Mouse (Mus musculus): ENCODE measurements around the gene Med9.

Med9 gene

DNA sequence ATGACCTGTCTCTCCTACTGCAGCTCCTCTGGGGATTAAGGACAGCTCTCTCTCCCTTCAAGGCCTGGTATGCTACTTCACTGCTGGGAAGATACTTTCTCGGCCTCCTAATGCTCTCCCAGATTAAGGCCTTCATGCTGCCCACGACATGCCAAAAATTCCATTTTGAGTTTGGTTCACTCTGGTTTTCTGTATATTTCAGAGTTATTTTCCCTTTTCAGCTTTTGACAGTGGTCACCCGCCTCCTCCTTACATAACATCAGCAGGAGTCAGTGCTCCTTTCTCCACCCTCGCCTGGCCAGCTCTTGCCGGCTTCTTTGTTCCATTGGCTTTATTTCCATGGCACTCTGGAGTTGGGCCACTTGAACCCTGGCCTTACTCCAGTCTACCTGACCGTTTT, 56.7 kb downstream of the Med9 start:
- no peak for DNase-seq

DNA sequence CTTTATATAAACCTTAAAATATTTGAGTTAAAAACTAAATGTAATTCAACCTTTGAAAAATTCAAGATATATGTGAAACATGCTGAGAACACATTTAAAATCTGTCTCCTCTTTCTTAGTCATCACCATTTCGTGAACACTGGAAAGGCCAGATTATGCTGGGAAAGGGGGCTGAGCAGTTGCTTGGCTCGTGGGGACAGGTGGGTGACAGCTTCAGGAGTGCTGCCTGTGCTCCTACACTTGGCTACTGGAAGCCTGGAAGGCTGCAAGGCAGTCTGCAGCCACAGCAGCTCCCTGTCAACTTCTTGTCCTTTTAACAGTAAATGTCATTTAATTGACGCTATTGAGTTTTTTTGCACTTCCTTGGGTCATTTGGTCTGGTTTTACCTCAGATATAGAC, 57.9 kb downstream of the Med9 start:
- DNase-seq = no peak

DNA sequence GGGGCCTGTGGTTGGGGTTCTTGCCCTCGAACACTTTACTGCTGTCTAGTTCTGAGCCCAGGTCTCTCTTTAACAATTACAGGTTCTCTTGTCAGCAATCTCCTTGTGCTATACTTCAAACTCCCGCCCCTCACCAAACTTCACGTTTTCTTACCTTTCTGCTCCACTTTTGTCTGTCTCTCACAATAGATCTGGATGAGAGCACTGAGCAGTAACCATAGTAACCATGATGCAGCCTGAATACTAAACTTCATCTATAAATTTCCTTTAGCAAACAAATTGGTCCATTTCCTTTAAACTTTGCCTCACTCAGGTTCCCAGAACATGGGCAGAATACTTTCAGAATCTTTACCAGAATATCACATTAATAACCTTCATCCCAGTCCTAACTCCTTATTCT, 61.4 kb downstream of the Med9 start:
- no peak for DNase-seq

DNA sequence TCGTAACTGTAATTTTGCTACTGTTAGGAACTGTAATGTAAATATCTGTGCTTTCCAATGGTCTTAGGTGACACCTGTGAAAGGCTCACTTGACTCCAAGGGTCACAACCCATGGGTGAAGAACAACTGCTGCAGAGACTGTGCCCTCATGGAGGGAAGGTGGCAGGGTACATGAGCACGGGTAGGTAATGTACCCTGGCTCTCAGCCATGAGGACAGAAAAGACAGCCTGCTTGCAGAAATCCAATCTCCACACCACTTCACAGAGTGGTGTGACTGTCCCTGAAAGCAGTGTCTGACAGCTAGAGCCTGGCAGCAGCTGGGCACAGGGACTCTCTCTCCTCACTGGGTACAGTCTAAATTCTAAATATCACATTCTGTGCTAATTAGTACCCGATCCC, 63.5 kb downstream of the Med9 start:
- DNase-seq = no peak
